Mouse (Mus musculus) testis, adult 2 months (tissue): Measurements from ENCODE around the gene Fgfr4.

Source experiments
- CTCF ChIP-seq: fragments of 200-500 bp; IDR thresholded peaks from 2 replicates; pipeline ENCODE4 v1.5.1; 2012; ENCODE audit warnings: low read depth, mild to moderate bottlenecking, inconsistent platforms, low read length, moderate library complexity; ENCODE audit not compliant: control insufficient read depth, insufficient read depth, insufficient replicate concordance
- POLR2A ChIP-seq: fragments of 200-500 bp; IDR thresholded peaks from 2 replicates; pipeline ENCODE4 v1.6.1; 2012; ENCODE audit warnings: low read depth, mild to moderate bottlenecking, inconsistent platforms, low read length, moderate library complexity; ENCODE audit not compliant: control insufficient read depth

DNA sequence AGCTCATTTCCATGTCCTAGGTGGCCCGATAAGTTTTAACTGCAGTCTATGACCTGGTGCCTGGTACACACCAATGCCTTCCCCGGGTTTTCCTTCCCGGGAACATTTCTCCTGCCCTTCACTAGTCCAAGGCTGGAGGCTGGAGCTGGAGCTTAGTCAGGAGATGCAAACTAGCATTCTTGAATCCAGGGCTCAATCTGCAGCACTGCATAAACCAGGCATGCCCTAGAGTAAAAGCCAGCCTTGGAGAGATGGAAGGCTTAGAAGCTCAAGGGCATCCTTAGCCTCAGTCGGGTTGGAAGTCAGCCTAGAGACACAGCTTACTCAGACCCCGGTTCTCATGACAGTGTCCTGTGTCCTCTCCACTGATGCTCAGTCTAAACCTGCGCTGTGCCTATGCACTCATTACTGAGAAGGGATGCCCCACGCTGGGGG lies 19.9 kb downstream of the Fgfr4 start:
- TF ChIP-seq CTCF (no peak), POLR2A (no peak)
